Mouse (Mus musculus): Measurements from ENCODE around the gene Cyp17a1.
A peak's percentile ranks its signal among the peaks of the same experiment; 100 is the strongest.

Gene Cyp17a1

DNA sequence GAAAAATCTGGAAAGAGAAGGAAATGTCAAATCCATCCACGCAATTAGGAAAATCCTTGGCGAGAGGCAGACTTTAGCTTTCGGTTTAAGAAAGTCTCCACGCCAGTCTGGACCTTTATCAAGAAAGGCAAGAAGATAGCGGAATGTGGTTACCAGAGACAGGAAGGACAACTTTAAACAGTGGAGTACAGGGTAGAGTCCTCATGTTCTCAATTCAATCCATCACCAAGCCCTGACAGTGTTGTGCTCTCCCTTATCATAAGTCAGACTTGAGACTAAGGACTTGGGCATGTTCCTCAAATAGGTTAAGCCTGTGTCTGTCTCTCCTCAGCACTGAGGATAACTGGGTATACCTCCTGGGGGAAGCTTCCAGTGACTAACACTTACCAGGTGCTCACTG, 3.2 kb downstream of the Cyp17a1 start:
- DNase-seq: no peak

DNA sequence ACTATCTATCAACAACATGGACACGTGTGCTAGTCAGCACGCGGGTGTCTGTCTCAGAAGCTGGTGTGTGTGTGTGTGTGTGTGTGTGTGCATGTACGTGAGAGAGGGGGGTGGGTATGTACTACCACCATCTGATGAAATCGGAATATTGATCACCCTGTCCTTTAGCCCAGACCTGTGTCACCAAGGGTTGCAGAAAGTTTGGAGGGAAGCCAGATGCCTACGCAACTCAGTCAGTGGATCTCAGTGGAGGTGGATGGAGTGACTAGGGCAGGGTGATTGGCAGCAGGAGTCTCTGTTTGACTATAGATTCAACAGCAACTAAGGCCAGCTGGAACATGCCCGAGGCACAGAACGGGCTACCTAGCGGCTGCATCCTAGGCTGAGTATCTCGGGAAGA, 4.7 kb downstream of the Cyp17a1 start:
- DNase-seq: no peak

DNA sequence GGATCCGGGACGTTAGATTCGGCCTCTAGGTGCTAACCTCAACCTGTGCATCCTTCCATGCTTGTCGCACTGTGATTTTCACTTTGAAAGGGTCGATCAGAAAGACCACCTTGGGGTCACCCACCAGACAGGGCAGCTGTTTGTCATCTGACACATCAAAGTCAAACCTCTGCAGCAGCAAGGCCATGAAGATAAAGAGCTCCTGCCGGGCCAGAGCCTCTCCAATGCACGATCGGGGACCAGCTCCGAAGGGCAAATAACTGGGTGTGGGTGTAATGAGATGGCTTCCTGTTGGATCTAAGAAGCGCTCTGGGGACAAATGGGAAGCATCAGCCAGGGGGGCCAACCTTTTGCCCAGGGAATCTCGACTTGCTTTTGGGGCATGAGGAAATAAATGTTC, 5.7 kb downstream of the Cyp17a1 start:
- DNase-seq: no peak

DNA sequence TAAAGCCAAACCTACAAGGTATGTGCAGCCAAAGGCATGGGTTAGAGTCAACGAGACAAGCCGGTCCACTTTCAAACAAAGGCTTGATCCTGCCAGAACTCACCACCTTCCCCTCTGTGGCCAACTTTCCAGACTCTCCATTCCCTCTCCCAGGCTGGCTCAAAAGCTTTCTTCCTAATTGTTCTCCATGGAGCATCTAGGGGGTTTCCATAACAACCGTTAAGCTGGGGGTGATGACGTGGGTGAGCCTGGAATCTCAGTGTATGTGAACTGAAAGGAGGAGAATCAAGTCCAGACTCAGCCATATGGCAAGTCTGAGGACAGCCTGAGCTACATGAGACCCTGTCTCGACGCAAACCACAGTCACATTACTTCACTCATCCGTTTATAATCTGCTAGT, 7.5 kb downstream of the Cyp17a1 start:
- no peak for DNase-seq

DNA sequence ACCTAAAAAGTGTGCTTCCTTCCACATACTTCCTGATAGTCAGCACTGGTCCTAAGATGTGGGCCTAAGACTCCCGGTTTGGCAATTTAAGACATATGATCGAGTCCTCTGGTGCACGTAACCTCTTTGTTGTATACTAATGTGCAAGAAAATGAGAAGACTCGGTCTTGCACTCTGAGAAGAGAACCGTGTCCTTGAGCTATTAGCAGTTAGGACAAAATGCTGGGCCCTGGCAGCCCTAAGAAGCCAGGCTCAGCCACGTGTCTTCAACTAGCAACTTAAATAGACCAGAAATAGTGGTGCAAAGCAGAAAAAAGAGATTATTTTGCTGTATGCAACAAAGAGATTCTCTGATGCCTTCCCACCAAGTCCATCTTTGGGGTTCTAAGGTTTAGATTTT, 10.2 kb downstream of the Cyp17a1 start:
- DNase-seq: no peak

DNA sequence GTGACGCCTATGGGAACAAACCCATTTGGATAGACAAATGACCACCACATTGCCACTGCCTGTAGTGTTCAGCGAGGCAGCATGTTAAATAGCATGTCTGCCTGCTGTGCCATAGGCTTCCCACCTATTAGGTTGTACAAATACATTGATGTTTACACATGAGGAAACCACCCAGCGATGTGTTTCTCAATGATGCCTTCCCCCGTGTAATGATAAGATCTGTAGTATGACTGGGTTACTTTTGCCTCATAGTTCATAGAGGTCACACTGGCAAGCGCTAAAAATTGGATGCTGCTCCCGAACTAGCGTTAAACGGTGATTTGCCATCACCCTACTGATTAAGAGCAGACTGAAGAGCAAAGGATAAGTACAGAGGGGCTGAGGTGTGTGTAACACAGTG, 10.8 kb downstream of the Cyp17a1 start:
- no peak for DNase-seq

DNA sequence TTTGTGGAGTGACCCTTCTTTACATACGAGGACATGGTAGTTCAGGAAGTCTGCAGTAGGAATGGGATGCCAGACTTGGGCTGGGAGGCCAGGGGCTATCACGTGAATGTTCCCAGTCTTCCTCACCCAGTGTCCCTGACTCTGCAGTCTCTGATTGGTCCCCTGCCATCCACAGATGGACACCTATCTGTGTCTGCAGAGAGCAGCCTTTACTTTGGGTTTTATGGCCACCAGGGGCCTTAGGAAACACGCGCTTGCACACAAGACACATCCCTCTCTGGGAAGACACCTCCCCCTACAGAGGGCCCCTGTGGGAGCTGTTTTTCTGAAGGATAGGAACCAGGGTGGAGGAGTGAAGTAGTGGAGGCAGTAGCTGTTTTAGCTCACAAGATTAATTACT, 11.5 kb downstream of the Cyp17a1 start:
- no peak for DNase-seq

DNA sequence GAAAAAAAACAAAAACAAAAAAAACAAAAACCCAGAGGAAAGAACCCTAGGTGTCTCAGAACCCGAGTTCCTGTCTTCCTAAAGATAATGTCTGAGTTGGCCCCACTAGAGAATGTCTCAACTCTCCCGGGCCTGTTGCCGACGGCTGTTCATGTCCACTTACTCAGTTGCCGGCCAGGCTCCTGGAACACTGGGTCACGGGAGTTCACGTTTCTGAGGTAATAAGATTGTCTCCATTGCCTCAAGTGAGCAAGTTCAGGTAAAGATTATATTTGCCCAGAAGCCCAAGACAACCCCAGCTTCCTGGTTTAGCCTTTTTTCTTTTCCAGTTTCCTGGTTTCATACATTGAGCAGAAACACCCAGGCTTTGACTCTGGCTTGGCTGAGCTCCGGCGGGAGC, 14.1 kb downstream of the Cyp17a1 start:
- peak in 1 of 2 experiments; percentile 48 for DNase-seq

DNA sequence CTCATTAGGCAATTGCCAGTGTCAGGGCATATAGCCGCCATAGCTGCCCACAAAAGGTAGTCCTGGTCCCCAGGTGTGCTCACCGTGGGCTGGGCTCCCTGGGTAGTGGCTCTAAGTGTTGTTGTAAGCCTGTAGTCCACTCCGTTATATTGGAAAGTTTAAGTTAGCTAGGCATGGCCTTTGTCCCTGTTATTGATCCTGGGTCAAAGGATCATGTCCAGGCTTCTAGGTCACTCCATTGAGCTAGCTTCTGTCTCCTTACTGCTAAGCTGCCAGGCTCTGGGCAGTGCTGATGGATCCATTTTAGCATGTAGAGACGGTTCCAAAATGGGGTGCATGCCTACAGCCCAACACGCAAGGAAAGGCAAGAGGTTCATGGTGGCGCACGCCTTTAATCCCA, 14.6 kb downstream of the Cyp17a1 start:
- no peak for DNase-seq

DNA sequence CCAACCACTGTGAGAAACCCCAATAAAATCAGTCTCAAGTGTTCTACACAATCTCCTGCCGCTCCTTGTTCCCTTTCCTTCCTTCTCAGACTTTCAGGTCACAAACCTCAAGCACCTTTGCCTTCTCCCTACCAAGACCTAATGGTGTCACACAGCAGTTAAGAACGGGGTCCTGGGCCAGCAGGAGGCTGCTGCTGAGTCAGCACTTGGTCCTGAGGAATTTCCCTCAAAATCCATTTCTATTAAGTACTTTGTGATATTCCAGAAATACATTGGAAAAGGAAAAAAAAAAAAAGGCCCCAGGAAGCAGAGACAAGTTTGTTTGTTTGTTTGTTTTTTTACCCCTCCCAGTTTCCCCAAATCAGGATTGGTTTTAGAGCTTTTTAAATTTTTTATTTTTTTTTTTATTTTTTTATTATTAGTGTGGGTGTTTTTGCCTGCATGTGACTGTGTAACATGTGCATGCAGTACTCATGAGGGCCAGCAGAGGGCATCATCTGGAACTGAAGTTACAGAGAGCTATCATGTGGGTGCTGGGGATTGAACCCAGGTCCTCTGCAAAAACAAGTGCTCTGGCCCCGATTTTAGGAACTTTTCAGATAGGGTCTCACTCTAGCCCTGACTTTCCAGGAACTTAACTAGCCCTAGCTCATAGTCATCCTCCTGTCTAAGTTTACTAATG, 15.5 kb downstream of the Cyp17a1 start:
- DNase-seq: peak in 1 of 2 experiments; percentile 71

DNA sequence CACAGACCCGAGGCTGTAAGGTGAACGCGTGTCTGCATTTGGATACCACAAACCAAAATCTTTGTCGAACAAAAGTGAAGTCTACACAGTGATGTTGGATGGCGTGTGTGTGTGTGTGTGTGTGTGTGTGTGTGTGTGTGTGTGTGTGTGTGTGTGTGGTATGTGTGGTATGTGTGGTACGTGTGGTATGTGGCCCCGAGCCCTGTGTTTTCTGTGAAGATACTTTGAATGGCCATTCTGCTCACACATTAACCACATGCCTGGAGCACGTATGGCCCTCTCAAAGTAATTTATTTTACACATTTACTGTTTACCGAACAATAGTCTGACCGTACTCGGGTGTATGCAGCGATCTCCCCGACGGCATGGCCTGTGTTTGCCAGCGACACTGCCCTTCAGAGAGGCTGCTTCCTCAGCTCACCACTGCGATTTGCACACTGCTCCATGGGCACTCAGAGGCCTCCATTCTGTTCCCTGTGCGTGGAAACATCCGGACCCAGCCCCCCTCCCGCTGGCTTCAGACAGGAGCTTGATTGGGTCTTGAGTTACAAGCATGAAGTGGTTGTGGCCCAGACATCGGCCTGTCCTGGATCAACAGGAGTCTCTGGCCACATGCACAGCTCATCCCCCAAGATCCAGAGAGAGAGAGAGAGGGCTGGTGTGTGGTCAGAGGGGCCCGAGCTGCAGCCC, 16.7 kb downstream of the Cyp17a1 start:
- no peak for DNase-seq

DNA sequence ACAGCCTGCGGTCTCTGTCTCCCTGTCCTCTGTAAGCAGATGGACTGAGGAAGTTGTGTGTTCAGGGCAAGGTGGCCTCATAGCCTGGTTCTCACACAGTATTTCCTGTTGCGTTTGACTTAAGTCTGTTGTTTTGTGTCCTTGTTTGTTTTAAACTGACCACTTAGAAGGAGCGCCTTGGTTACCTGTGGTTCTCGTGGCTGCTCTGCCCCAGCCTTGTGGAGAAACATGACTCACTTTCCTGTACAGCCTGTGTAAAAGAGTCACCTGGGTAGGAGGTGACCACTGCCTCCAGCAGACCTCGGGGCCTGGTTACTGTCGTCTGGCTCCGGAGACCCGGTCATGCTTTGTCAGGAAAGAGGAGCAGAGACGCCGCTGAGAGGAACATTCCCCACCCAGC, 17.3 kb downstream of the Cyp17a1 start:
- DNase-seq: no peak

DNA sequence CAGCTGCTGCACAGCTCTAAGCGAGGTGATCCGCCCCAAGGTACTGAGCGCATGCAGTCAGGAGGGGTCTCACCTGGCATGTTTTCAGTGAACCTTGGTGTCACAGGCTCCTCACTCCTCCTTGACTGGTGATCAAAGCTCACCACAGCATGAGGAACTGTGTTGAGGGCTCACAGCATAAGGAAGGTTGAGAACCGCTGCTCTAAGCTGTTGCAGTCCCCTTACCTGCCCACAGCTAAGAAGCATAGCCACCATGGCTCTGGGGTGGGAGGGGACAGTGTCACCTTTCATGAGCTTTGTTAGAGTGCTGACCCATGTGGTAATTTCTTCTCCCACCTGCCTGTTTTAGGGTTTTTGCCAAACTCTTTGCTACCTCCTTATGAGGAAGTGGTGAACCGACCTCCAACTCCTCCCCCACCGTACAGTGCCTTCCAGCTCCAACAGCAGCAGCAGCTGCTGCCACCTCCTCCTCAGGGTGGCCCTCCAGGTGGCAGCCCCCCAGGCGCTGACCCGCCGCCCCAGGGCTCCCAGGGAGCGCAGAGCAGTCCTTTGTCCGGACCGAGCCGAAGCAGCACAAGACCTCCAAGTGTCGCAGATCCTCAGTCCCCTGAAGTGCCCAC, 19.2 kb downstream of the Cyp17a1 start:
- DNase-seq: no peak

DNA sequence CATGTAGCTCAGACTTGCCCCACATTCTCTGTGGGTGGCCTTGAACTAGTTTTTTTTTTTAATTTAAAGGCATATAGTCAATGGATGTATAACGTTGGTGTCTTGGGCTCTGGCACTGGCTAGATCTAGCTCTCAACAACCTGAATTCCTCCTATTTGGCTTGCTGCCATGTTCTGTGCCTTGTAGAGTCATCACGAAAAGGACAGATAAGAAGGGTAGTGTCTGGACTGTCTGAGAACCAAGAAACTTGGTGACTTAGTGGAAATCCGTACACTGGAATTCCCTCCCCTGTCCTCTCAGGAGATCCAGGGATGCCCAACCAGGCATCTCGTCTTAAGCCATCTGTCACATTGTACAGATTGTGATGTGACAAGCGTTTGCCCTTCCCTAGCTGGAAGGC, 19.8 kb downstream of the Cyp17a1 start:
- no peak for DNase-seq

DNA sequence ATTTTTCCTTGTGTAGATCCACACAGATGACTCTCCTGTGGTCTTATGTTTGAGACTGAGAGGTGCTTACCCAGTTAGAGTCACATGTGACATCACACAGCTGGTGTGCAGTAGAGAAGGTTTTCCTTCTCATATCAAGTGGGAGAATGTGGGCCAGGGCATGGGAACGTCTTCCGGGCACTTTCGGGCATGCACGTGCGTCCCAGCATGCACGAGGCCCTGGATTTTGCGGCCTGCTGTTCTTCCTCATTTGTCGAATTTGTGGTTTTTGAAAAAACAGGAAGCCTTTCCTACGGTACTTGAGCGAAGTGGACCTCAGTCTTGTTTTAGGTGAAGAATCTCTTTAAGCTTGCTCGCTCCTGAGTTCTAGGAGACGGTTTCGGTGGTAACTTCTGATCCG, 24.4 kb downstream of the Cyp17a1 start:
- no peak for DNase-seq

DNA sequence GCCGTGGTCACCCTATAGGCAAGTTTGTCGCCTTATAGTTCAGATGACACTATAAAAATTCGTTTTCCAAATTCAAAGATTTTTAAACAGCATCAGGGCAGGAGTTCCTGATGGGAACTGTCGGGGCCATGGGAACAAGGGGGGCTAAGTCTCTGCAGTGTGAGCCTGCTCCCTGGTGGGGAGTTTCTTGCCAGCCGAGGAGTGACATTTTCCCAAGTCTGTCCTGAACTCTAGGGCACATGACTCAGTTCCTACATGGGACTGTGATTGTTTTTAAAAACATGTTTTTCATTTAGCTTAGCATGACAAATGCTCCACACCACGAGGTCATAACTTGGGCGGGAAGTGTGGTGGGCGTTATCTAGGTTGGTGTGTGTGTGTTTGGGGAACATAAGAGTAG, 25.1 kb downstream of the Cyp17a1 start:
- DNase-seq: peak in 1 of 2 experiments; percentile 33

DNA sequence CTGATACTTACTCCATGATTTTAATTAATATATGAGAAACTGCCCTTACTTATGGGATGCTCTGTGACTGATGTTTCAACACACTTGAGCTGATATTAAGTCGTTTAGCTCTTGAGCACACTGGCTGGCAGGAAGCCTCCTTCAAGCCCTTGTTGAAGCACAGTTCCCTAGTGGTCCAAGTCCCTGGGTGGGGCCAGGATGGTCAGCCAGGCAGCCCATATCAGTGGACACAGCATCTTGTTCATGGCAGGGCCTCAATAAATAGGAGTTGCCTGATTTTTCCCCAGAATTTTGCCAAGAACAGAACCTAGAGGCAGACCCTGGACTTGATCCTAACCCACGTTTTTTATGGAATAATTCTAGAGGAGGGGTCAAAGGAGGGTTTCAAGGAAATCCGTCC, 25.7 kb downstream of the Cyp17a1 start:
- peak in 1 of 2 experiments; percentile 35 for DNase-seq

DNA sequence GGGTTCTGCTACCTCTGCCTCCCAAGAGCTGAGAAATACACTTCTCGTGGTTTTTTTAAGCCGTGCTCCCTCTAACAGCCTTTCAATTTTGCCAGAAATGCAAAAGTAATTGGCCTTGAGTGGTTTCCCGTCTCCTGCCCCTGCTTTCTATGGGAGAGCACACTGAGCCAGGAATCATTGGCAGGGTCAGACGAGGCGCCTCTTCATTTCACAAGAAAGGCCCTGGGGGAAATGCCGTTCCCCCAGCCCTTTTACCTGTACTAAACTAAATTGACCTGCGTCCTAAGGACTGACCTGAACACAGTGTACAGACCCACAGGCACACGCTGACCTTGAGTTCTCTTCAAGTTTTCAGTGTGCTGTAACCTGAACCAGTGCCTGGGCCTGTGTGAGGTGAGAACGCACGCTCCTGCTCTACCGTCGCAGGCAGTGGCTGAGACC, 26.9 kb downstream of the Cyp17a1 start:
- DNase-seq: peak; percentile 57 to 74

DNA sequence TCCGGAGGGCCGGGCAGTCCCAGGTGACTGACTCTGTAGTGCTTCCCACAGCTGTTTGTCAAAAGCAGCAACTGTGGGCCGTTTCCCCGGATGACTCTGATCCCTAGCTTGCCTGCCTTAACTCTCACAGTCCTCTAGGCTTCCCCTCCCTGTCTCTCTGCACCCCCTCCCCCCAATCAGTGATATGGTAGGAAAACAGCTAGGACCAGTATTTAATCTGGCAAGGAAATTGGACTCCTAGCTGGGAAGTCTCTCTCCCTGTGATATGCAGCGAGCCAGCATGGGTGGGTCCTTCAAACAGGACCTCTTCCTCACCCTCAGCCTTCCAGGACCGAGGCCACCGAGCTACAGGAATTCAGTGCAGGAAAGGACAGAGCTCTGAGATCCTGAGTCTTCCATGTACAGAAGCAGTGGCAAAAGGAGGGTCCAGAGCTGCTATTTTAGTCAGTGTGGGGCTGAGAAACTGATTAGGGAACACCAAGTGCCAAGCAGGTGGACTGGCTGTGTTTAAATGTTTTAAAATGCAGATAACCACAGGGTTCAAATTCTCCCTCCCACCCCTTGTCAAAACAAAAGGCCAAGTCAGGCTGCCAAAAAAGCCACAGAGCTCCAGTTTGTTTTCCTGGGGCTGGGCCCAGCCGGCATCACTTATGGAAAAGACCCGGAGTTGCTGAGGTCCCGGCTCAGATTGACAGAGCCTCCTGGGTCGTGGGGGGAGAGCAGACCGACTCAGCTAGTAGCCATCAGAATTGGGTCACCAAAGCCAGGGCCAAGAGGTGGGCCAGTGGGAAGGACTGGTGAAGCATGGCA, 28.0 kb downstream of the Cyp17a1 start:
- peak; percentile 60 to 75 for DNase-seq

DNA sequence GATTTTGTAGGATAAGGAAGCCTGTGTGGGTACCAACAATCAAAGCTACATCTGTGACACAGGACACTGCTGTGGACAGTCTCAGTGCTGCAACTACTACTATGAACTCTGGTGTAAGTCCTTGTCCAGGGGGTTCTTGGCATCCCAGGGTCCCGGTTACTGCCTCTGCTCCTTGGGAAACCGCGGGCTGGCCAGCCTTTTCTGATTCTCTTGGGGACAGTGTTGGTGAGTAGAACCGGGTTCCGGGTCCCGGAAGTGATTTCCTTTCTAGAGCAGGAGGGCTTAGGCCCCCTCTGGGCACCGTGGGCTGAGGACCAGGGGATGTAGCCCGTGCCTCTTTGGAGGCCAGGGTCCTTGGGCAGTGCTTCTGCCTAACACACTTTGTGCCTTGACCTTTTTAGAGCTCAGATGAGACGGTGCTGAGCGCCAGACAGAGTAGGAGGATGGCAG, 28.6 kb downstream of the Cyp17a1 start:
- DNase-seq: no peak

DNA sequence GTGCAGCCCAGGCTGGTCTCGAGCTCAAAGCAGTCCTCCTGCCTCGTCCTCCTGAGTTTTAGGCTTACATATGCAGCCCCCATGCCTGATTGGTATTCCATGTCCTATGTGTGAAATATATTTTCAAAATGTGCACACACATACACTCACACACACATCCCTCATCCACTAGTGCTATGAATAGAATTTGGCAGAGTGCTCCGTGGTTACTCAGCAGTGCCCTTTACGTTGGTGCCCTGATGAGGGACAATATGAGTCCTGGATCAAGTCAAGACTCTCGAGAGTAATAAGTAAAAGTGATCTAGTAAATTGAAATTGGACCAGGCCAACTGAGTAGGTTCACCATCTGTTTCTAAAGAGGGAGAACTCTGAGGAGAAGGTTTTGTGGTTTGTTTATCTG, 29.7 kb downstream of the Cyp17a1 start:
- no peak for DNase-seq

DNA sequence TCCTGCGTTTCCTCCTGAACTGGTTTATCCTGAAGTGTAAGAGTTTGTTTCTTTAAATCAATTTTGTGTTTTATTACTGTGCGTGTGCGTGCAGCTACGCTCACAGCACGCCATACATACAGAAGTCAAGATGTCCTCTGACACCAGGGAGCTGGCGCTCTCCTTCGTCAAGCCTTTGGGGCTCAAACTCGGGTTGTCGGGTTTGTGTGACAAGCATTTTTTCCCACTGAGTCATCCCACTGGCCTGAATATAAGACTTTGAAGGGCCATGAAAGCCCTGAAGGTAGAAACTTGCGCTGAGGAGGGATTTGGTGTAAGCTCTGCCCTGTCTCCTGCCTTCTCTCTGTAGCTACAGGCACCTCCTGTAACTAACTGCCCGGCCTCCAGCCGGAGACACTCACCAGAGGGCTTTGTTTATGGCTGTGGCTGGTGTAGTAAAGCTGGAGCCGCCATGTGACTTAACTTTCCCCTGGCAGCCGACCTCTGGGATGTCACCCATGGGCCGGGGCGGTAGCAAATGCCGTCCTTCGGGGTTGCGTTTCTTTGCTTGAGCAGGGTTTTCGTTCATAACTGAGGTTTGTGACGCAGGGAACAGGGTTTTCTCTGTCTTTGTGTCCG, 30.7 kb downstream of the Cyp17a1 start:
- DNase-seq: peak in 1 of 2 experiments; percentile 31

Measured in kidney, postnatal 36 days (tissue).